Mouse (Mus musculus): ENCODE measurements around the gene Akr1c14. TPM values are rescaled to one million over a fixed set of nuclear protein-coding genes. Genes with fewer than 3 reads are reported as not detected.
"Not testable (repeated sequence)": the region's sequence is repeated elsewhere in the genome, so short reads cannot be mapped to it uniquely, and the experiment has no call there.

Gene Akr1c14
- polyA plus RNA-seq (2016; fragmentation: Nextera tagmentation; extraction: Ambion mirVana): 0.19 and 0.38 TPM in 2 replicates

DNA sequence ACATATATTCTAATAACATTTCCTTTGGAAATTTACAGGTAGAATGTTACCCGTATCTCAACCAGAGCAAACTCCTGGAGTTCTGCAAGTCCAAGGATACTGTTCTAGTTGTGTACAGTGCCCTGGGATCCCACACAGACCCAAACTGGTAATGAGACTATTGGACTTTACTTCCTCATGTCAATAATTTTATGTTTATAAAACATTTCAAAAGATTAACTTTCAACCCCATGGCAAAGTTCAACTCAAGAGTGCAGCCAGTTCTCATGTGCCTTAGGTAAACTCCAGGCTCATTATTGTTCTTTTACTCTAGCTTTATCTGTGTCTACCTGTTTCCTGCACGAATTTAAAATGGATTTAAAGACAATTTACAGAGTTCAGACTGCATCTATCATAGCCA is at the start of gene Akr1c14:
Gene Akr1c14 (plus strand): TSS at position 293 of the 400 bp plus-strand sequence.
- H3K36me3 ChIP-seq (replicated peaks): no peaks in the 10 kb centered on the region
- H3K27me3 ChIP-seq (ENCODE audit: poor library complexity, severe bottlenecking): no peaks in the 10 kb centered on the region
- no peak within 1 kb of the TSS for H3K27ac ChIP-seq
- H3K4me3 ChIP-seq: no peak within 1 kb of the TSS
- 73% methylated on average over 2 of the region's 2 CpGs for WGBS
- no peak for DNase-seq (ENCODE audit: extremely low spot score, low spot score)
- H3K4me1 ChIP-seq: peaks cover 3% of the 10 kb centered on the region; the same call in 1 of the 2 replicates
- H3K9me3 ChIP-seq: no peaks in the 10 kb centered on the region

DNA sequence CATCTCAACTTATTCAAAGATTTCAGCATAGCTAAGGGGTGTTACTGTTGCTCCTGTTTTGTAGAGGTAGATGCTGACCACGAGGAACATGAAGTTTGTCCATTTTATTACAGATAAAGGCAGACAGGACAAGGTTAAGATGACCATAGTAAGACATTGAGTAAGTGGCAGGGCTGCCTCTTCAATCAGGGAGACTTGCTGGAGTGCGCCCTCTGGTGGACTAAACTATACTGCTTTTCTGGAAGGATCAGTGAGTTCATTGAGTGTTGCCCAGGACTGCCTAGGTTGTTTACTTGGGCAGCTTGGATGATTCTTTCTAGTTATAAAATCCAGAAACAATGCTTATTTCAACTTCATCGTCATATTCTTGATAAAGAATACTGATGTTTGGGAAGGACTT is 47.1 kb upstream of the Akr1c14 start:
- H3K9me3 ChIP-seq: no peaks in the 10 kb centered on the region
- DNase-seq (ENCODE audit: extremely low spot score, low spot score): peak; percentile 58
- 18% methylated on average over 3 of the region's 3 CpGs for WGBS
- H3K36me3 ChIP-seq (replicated peaks): no peaks in the 10 kb centered on the region
- H3K27ac ChIP-seq: no peak overlapping the region
- H3K27me3 ChIP-seq (ENCODE audit: poor library complexity, severe bottlenecking): no peaks in the 10 kb centered on the region
- no peak overlapping the region for H3K4me3 ChIP-seq
- no peaks in the 10 kb centered on the region for H3K4me1 ChIP-seq

DNA sequence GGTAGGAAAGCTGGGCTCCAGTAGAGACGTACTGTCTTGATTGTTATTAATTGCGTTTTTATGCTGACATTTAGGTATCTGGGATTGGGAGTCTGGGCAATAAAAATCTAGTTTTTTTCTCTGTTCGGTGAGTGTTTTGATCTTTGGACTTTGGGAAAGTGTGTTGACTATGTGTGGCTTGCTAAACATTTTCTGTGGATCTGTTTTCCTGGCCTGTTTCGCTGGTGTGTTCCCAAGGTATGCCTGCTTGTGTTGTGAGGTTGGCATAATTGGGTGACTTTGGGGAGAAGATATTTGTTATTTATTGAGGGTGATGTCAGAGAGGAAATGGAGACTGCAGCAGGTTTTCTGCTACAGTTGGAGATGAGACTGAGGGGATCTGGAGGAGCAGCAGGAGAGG is 38.0 kb upstream of the Akr1c14 start:
- no peaks in the 10 kb centered on the region for H3K4me1 ChIP-seq
- 86% methylated on average over 4 of the region's 4 CpGs for WGBS
- H3K36me3 ChIP-seq (replicated peaks): no peaks in the 10 kb centered on the region

DNA sequence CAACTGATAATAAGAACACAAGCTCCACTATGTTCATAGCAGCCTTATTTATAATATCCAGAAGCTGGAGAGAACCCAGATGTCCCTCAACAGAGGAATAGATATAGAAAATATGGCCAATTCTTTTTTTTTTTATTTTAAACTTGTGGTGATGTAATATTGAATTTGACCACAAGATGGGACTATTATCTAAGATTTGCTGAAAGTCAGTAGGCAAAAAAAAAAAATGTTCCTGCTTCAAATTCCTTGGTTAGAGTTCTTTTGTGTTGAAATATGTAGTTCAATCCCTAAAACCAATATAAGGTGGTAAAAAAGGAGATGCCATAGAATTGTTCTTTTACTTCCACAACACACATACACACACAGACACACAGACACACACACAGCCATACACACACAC is 35.0 kb upstream of the Akr1c14 start:
- DNase-seq (ENCODE audit: extremely low spot score, low spot score): no peak

More for the DNA sequence above, 38.0 kb upstream of the Akr1c14 start:
- Histone ChIP-seq H3K4me3 (no peak overlapping the region), H3K9me3 (no peaks in the 10 kb centered on the region), H3K27me3 (ENCODE audit: poor library complexity, severe bottlenecking) (no peaks in the 10 kb centered on the region), H3K27ac (no peak overlapping the region)
- DNase-seq (ENCODE audit: extremely low spot score, low spot score): no peak

DNA sequence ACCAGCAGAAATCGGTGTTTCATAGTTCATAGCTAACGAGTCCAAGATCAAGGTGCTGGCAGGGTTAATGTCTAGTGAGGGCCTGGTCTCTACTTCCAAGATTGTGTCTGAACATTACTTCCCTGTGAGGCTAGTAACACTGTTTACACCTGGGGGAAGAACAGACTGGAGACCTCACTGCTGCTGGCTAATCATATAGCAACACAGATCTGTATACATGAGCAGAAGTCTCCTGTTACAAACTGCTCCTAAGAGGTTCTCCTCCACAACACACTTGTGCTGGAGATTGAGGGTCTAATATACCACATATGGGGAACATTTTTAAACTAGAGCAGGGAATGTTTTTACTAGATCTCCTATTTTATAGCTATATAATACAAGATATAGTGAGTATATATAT is 18.9 kb upstream of the Akr1c14 start:
- no peak for DNase-seq (ENCODE audit: extremely low spot score, low spot score)
- H3K4me1 ChIP-seq: no peaks in the 10 kb centered on the region
- H3K27me3 ChIP-seq (ENCODE audit: poor library complexity, severe bottlenecking): no peaks in the 10 kb centered on the region
- H3K27ac ChIP-seq: no peak overlapping the region
- WGBS: 87% methylated on average over 2 of the region's 2 CpGs
- H3K4me3 ChIP-seq: no peak overlapping the region
- no peaks in the 10 kb centered on the region for H3K9me3 ChIP-seq
- H3K36me3 ChIP-seq (replicated peaks): no peaks in the 10 kb centered on the region

More for the DNA sequence above, 35.0 kb upstream of the Akr1c14 start:
- H3K4me1 ChIP-seq: no peaks in the 10 kb centered on the region
- H3K36me3 ChIP-seq (replicated peaks): no peaks in the 10 kb centered on the region
- no peak overlapping the region for H3K4me3 ChIP-seq
- H3K9me3 ChIP-seq: no peaks in the 10 kb centered on the region
- no peak overlapping the region for H3K27ac ChIP-seq
- H3K27me3 ChIP-seq (ENCODE audit: poor library complexity, severe bottlenecking): no peaks in the 10 kb centered on the region

DNA sequence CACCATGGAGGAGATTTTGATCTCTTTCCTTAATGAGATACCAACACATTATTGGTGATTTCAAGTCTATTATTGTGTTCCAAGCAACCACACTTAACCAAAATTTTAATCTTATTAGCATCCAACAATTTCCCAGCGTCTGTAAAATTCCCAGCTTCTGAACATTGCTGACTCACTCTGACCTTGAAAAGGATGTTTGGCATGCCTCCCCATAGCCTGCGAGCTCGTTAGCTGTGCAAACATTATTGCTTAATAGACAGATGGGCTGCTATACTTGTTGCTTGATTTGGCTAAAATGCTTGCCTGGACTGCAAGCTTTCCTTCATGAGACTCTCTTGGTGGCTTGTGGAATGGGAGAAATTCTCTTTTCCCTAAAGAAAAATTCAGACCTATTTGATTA is 16.3 kb upstream of the Akr1c14 start:
- no peak overlapping the region for H3K4me3 ChIP-seq
- no peaks in the 10 kb centered on the region for H3K27me3 ChIP-seq (ENCODE audit: poor library complexity, severe bottlenecking)
- H3K27ac ChIP-seq: no peak overlapping the region
- no peaks in the 10 kb centered on the region for H3K9me3 ChIP-seq
- H3K4me1 ChIP-seq: no peaks in the 10 kb centered on the region
- no peak for DNase-seq (ENCODE audit: extremely low spot score, low spot score)
- WGBS: 65% methylated on average over 3 of the region's 3 CpGs
- no peaks in the 10 kb centered on the region for H3K36me3 ChIP-seq (replicated peaks)

DNA sequence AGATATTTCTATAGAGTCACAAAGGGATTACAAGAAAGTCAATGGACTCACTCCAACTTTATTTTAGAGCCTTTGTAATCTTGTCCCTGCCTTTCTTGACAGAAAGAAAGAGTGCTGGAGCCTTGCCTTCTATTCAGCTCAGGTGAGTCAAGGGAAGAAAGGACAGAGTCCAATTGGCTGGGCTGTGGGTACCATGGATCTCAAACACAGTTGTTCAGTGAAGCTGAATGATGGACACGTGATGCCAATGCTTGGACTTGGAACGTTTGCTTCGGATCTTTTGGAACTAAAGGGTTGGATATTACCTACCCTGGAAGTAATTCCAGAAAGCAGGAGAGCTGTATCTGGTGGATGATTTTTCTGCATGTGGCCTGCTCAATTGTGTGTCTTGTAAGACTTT is 13.8 kb upstream of the Akr1c14 start:
- Histone ChIP-seq H3K27ac (no peak overlapping the region), H3K4me1 (no peaks in the 10 kb centered on the region), H3K36me3 (replicated peaks) (no peaks in the 10 kb centered on the region), H3K9me3 (no peaks in the 10 kb centered on the region), H3K4me3 (no peak overlapping the region), H3K27me3 (ENCODE audit: poor library complexity, severe bottlenecking) (no peaks in the 10 kb centered on the region)
- no peak for DNase-seq (ENCODE audit: extremely low spot score, low spot score)
- WGBS: 90% methylated on average over 3 of the region's 3 CpGs

DNA sequence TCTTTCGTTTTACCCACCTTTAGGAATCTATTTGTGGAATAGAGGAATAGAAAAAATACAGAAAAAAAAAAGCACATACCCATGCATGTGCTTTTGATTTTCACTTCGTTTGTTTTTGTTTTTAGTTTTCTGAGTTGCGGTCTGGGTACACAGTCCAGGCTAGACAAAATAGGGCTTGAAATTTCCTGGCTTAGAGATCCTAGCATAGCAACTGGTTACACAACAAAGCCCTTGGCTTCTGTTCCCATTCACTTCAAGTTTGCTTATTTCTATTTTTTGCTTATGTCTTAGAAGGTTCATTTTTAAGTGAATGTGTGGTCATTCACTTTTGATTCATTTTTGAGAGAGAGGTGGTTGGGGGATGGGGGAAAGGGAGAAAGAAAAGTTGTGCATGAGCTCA is 2.7 kb upstream of the Akr1c14 start:
- WGBS: 84% methylated on average over 3 of the region's 3 CpGs
- H3K4me1 ChIP-seq: peaks cover 3% of the 10 kb centered on the region; the same call in 1 of the 2 replicates
- no peaks in the 10 kb centered on the region for H3K27me3 ChIP-seq (ENCODE audit: poor library complexity, severe bottlenecking)
- no peaks in the 10 kb centered on the region for H3K9me3 ChIP-seq
- DNase-seq (ENCODE audit: extremely low spot score, low spot score): no peak
- no peak overlapping the region for H3K4me3 ChIP-seq
- H3K36me3 ChIP-seq (replicated peaks): no peaks in the 10 kb centered on the region
- H3K27ac ChIP-seq: no peak overlapping the region

DNA sequence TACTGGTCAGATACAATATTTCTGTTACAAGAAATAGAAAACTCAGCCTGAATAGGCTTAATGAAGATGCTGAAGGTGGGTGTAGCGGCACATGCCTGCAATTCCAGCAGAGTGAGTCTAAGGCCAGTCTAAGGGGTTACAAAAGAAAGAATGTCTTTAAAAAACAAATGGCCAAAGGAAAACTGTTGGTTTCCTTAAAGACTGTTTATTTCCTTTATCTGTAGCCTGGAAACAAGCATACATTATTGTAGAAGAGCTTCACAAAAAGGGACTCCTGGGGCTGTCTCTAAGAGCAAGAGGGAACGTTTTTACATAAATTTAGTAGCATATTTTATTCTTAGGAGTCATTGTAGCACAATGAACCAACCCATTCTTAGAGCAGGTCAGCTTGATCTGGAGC is 2.0 kb upstream of the Akr1c14 start:
- Histone ChIP-seq H3K27ac (no peak overlapping the region), H3K4me3 (no peak overlapping the region), H3K27me3 (ENCODE audit: poor library complexity, severe bottlenecking) (no peaks in the 10 kb centered on the region), H3K4me1 (peaks cover 3% of the 10 kb centered on the region; the same call in 1 of the 2 replicates), H3K36me3 (replicated peaks) (no peaks in the 10 kb centered on the region), H3K9me3 (no peaks in the 10 kb centered on the region)
- WGBS: 47% methylated on average over 2 of the region's 2 CpGs
- no peak for DNase-seq (ENCODE audit: extremely low spot score, low spot score)

DNA sequence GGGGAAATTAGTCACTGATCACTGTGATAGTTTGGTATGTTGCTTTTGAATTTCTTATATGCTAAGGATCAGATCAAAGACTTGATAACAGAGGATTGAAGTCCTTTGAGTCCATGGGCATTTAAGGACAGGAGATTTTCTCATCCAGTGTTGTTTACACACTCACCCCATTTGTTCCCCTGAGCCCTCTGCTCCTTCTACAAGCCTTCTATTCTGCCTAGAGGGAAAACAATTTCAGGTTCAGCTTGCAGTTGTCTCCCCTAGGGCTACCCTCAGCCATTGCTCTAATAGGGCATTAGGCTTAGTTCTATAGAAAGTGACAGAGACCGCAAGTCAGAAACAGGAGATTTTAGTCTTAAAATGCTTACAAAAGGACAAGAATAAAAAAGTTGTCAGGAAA is 585 bp upstream of the Akr1c14 start:
- no peak for DNase-seq (ENCODE audit: extremely low spot score, low spot score)
- Histone ChIP-seq H3K27ac (no peak overlapping the region), H3K9me3 (no peaks in the 10 kb centered on the region), H3K36me3 (replicated peaks) (no peaks in the 10 kb centered on the region), H3K4me1 (peaks cover 3% of the 10 kb centered on the region; the same call in 1 of the 2 replicates), H3K27me3 (ENCODE audit: poor library complexity, severe bottlenecking) (no peaks in the 10 kb centered on the region), H3K4me3 (no peak overlapping the region)
- 85% methylated on average over 1 of the region's 1 CpGs for WGBS

DNA sequence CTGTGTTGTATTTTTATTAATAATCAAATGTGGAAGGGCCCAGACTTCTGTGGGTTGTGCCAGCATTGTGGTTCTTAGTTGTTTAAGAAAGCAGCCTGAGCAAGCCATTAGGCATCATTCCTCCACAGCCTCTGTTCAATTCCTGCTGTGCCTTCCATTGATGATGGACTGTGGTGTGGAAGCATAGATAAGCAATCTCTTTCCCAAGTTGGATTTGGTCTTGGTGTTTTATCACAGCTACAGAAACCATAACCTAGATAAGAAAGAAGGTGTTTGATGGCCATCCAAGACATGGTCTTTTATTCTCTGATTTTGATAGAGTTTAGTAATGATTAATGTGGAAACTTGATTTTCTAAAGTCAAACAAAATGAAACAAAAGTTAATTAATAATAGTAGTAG is 844 bp downstream of the Akr1c14 start:
- Histone ChIP-seq H3K4me1 (peaks cover 3% of the 10 kb centered on the region; the same call in 1 of the 2 replicates), H3K27ac (no peak overlapping the region), H3K9me3 (no peaks in the 10 kb centered on the region), H3K4me3 (no peak overlapping the region), H3K36me3 (replicated peaks) (no peaks in the 10 kb centered on the region), H3K27me3 (ENCODE audit: poor library complexity, severe bottlenecking) (no peaks in the 10 kb centered on the region)
- DNase-seq (ENCODE audit: extremely low spot score, low spot score): no peak

DNA sequence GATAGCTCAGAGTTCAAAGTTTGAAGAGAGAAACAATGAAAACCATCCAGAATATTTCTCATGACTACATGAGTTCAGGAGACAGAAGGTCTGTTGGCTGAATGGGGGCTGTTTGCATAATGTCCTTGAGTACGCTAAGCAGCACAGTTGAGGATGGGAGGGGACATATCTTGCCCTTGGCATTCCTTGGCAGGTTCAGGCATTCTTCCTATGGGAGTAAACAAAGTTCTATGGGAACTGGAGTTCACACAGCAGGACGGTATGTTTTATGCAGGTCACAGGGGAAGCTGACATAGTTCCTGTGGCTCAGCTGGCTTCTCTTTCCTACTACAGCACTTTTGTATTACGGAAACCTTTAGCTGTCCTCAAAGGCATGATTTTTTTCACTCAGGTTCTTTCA is 6.6 kb downstream of the Akr1c14 start:
- Histone ChIP-seq H3K4me3 (no peak overlapping the region), H3K27ac (no peak overlapping the region), H3K36me3 (replicated peaks) (no peaks in the 10 kb centered on the region), H3K9me3 (no peaks in the 10 kb centered on the region), H3K27me3 (ENCODE audit: poor library complexity, severe bottlenecking) (no peaks in the 10 kb centered on the region), H3K4me1 (0 out of 2 replicates have a peak, but pooled peaks cover 11% of the 10 kb centered on the region)
- DNase-seq (ENCODE audit: extremely low spot score, low spot score): no peak
- 86% methylated on average over 3 of the region's 3 CpGs for WGBS

DNA sequence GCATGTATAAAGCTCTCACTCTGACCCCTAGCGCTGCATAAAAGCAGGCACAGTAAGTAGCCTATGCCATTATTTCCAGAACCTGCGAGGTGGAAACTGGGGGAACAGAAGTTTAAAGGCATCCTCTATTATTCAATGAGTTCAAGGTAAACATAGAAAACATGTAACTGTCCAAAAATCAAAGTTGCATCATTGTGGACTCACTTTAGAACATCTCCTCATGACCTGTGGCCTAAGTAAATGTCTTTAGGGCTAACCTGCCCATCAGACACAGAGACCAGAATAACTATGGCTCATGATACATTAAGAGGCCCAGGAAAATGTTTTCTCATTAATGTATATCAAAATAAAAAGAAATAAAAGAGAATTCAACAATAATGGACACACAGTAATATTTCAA is 7.4 kb downstream of the Akr1c14 start:
- no peak for DNase-seq (ENCODE audit: extremely low spot score, low spot score)
- Histone ChIP-seq H3K27ac (no peak overlapping the region), H3K9me3 (no peaks in the 10 kb centered on the region), H3K36me3 (replicated peaks) (no peaks in the 10 kb centered on the region), H3K4me1 (0 out of 2 replicates have a peak, but pooled peaks cover 11% of the 10 kb centered on the region), H3K27me3 (ENCODE audit: poor library complexity, severe bottlenecking) (no peaks in the 10 kb centered on the region), H3K4me3 (no peak overlapping the region)
- 79% methylated on average over 2 of the region's 2 CpGs for WGBS

DNA sequence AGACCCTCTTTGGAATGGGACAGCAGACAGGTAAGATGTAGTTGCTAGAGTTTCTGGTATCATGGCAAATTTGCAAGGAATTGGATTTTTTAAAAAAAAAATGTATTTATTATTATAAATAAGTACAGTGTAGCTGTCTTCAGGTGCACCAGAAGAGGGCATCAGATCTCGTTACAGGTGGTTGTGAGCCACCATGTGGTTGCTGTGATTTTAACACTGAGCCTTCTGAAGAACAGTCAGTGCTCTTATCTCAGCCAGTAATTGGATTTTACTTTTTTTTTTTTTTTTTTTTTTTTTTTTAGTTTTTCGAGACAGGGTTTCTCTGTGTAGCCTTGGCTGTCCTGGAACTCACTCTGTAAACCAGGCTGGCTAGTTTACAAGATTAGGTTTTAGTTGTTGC is 9.4 kb downstream of the Akr1c14 start:
- H3K4me3 ChIP-seq; DNase-seq (ENCODE audit: extremely low spot score, low spot score); H3K36me3 ChIP-seq (replicated peaks); H3K27ac ChIP-seq; H3K9me3 ChIP-seq; H3K27me3 ChIP-seq (ENCODE audit: poor library complexity, severe bottlenecking): not testable (repeated sequence)
- 0 out of 2 replicates have a peak, but pooled peaks cover 11% of the 10 kb centered on the region for H3K4me1 ChIP-seq
- WGBS: 85% methylated on average over 2 of the region's 2 CpGs
